Mouse (Mus musculus): ENCODE data around the gene Pex5l. TPM values are rescaled to one million over a fixed set of nuclear protein-coding genes. Genes with fewer than 3 reads are reported as not detected.

The Pex5l gene
- polyA plus RNA-seq, 1 experiment, result 0.54 TPM

DNA sequence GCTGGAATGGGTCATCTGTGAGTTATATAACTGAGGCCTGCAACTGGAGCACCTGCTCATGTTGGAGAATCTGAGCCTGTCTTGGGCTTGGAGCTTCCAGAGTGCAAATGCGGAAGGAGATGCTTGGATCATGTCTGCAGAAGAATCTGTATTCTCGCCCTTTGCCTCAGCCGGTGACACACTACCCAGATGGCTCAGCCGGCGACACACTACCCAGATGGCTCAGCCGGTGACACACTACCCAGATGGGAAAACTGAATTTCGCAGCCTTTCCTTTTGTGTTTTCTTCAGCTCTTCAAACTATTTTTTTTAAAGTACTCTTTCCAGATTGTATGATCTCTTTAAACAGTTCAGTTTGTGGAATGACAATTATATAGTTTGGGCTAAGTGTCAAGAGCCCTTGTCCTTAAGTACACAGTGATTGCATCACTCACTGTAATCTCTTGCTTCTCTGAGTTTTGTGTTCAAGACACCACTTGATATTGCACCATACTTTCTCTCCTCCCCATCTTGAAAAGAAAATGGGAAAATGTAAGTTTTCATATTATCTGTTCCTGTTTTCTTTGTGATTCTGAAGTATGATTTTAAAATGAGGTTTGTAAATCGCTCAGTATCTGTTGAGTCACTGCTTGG, 142.5 kb downstream of the Pex5l start:
- no peak for TF ChIP-seq POLR2A (IDR thresholded peaks at IDR 0.05; ENCODE audit: control insufficient read depth, extremely low read depth, insufficient read depth, low read length, poor library complexity)
- no peak for TF ChIP-seq CTCF (IDR thresholded peaks at IDR 0.05; ENCODE audit: borderline replicate concordance, control insufficient read depth, extremely low read depth, insufficient read depth, low read length, poor library complexity)
- Histone ChIP-seq H3K27ac (ENCODE audit: control insufficient read depth, insufficient read depth, low read length) (no peak overlapping the region), H3K4me1 (replicated peaks; ENCODE audit: control insufficient read depth, insufficient read depth, low read length) (no peaks in the 10 kb centered on the region), H3K4me3 (ENCODE audit: control insufficient read depth, insufficient read depth, low read length) (no peak overlapping the region), H3K27me3 (ENCODE audit: control insufficient read depth, insufficient read depth, low read length) (no peaks in the 10 kb centered on the region), H3K36me3 (ENCODE audit: control insufficient read depth, insufficient read depth, low read length) (no peaks in the 10 kb centered on the region)
- no peak for DNase-seq
- 91% methylated on average over 8 of the region's 8 CpGs for WGBS

DNA sequence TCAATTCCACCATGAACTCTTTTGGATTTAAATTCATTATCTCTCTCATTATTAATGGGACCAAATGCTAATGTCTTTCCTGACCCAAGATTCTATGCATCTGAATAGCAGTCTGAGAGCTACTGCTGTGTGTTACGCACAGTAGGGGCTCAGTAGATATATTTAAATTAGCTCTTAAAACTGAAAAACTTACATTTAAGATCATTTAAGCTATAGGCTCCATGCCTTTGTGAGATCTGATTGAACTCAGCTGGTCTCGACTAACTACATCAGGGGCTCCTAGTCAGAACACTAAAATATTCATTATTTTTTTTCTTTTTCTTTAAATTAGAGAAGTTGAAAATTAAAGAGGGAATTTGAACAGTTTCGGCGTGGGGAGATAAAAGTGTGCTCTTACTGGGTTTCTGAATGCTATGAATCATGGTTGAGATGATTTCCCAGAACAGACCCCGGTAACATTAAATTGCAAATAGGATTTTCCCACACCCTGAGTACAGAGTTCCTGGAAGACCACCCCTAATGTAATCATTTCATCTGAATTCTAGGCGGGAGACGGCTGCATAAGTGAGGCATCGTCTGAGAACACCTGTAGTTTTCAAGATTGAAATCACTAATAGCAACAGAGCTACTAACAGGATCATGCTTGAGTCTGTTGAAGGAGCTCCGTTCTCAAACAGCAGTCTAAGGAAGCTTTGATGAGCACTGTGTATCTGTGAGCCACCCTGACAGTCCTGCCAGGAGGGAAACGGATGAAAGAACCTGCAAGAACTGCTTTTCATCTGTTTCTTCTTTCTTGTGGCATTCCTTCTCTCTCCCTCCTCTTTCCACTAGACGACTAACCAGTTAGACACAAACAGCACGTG, 151.1 kb downstream of the Pex5l start:
- Histone ChIP-seq H3K4me1 (replicated peaks; ENCODE audit: control insufficient read depth, insufficient read depth, low read length) (no peaks in the 10 kb centered on the region), H3K27me3 (ENCODE audit: control insufficient read depth, insufficient read depth, low read length) (no peaks in the 10 kb centered on the region), H3K4me3 (ENCODE audit: control insufficient read depth, insufficient read depth, low read length) (no peak overlapping the region), H3K36me3 (ENCODE audit: control insufficient read depth, insufficient read depth, low read length) (no peaks in the 10 kb centered on the region), H3K27ac (ENCODE audit: control insufficient read depth, insufficient read depth, low read length) (no peak overlapping the region)
- DNase-seq, result no peak
- TF ChIP-seq POLR2A (IDR thresholded peaks at IDR 0.05; ENCODE audit: control insufficient read depth, extremely low read depth, insufficient read depth, low read length, poor library complexity) (no peak), CTCF (IDR thresholded peaks at IDR 0.05; ENCODE audit: borderline replicate concordance, control insufficient read depth, extremely low read depth, insufficient read depth, low read length, poor library complexity) (no peak)
- 86% methylated on average over 12 of the region's 12 CpGs for WGBS

DNA sequence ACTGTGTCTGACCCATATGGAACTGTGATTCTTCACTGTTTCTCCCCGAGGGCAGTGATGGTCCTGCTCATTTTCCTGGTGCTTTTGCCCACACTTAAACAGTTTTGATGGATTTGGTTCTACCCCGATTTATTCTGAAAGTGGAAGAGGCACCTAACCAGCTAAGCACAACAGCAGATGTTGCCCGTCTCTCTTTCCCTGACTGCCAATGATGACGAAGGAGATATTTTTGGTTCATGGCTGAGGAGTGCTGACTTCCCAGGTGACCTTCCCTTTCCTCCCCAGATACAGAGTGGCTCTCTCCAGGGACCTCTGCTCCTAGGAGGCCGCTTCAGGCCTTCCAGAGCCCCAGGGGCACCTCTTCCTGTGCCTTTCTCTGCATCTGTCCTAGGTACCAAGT, 155.2 kb downstream of the Pex5l start:
- Histone ChIP-seq H3K4me3 (ENCODE audit: control insufficient read depth, insufficient read depth, low read length) (no peak overlapping the region), H3K4me1 (replicated peaks; ENCODE audit: control insufficient read depth, insufficient read depth, low read length) (no peaks in the 10 kb centered on the region), H3K27ac (ENCODE audit: control insufficient read depth, insufficient read depth, low read length) (no peak overlapping the region), H3K36me3 (ENCODE audit: control insufficient read depth, insufficient read depth, low read length) (no peaks in the 10 kb centered on the region), H3K27me3 (ENCODE audit: control insufficient read depth, insufficient read depth, low read length) (no peaks in the 10 kb centered on the region)
- DNase-seq, result no peak
- WGBS, result 90% methylated on average over 5 of the region's 5 CpGs
- TF ChIP-seq CTCF (IDR thresholded peaks at IDR 0.05; ENCODE audit: borderline replicate concordance, control insufficient read depth, extremely low read depth, insufficient read depth, low read length, poor library complexity), result no peak
- TF ChIP-seq POLR2A (IDR thresholded peaks at IDR 0.05; ENCODE audit: control insufficient read depth, extremely low read depth, insufficient read depth, low read length, poor library complexity), result no peak

GRCm38 (mm10) chr3:32985141-32985540, 157.9 kb downstream of the Pex5l start:
- Histone ChIP-seq H3K27ac (ENCODE audit: control insufficient read depth, insufficient read depth, low read length) (no peak overlapping the region), H3K4me1 (replicated peaks; ENCODE audit: control insufficient read depth, insufficient read depth, low read length) (no peaks in the 10 kb centered on the region), H3K4me3 (ENCODE audit: control insufficient read depth, insufficient read depth, low read length) (no peak overlapping the region), H3K27me3 (ENCODE audit: control insufficient read depth, insufficient read depth, low read length) (no peaks in the 10 kb centered on the region), H3K36me3 (ENCODE audit: control insufficient read depth, insufficient read depth, low read length) (no peaks in the 10 kb centered on the region)
- no peak for DNase-seq
- TF ChIP-seq POLR2A (IDR thresholded peaks at IDR 0.05; ENCODE audit: control insufficient read depth, extremely low read depth, insufficient read depth, low read length, poor library complexity), result no peak
- no peak for TF ChIP-seq CTCF (IDR thresholded peaks at IDR 0.05; ENCODE audit: borderline replicate concordance, control insufficient read depth, extremely low read depth, insufficient read depth, low read length, poor library complexity)
- WGBS, result 91% methylated on average over 3 of the region's 3 CpGs

- no peaks in the 10 kb centered on the region for H3K4me1 ChIP-seq (replicated peaks; ENCODE audit: control insufficient read depth, insufficient read depth, low read length)
- H3K4me3 ChIP-seq (ENCODE audit: control insufficient read depth, insufficient read depth, low read length), result no peak overlapping the region
- no peak overlapping the region for H3K27ac ChIP-seq (ENCODE audit: control insufficient read depth, insufficient read depth, low read length)
- no peak for DNase-seq
- TF ChIP-seq CTCF (IDR thresholded peaks at IDR 0.05; ENCODE audit: borderline replicate concordance, control insufficient read depth, extremely low read depth, insufficient read depth, low read length, poor library complexity) (no peak), POLR2A (IDR thresholded peaks at IDR 0.05; ENCODE audit: control insufficient read depth, extremely low read depth, insufficient read depth, low read length, poor library complexity) (no peak)
- H3K36me3 ChIP-seq (ENCODE audit: control insufficient read depth, insufficient read depth, low read length), result no peaks in the 10 kb centered on the region
- 93% methylated on average over 4 of the region's 4 CpGs for WGBS
- no peaks in the 10 kb centered on the region for H3K27me3 ChIP-seq (ENCODE audit: control insufficient read depth, insufficient read depth, low read length)
These were observed 163.1 kb downstream of the Pex5l start for GRCm38 (mm10) chr3:32979981-32980380.

DNA sequence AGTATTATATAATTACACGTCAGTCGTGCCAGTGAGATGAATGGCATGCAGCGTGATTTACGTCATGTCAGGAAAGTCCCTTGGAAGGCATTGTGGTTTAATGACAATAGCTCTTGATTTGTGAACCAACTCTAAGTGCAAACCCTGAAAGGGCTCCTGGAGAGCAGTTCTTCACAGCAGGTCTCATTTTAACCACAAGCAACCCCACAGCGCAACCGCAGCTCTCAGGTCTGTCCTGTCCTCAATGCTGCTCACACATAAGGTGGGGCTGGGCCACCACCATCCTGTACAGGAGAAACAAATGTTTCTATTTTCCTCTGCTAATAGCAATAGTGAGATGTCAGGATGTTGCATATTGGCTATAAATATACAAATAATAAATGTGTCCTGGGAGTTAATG, 163.8 kb downstream of the Pex5l start:
- Histone ChIP-seq H3K27me3 (ENCODE audit: control insufficient read depth, insufficient read depth, low read length) (no peaks in the 10 kb centered on the region), H3K4me1 (replicated peaks; ENCODE audit: control insufficient read depth, insufficient read depth, low read length) (no peaks in the 10 kb centered on the region), H3K27ac (ENCODE audit: control insufficient read depth, insufficient read depth, low read length) (no peak overlapping the region), H3K36me3 (ENCODE audit: control insufficient read depth, insufficient read depth, low read length) (no peaks in the 10 kb centered on the region), H3K4me3 (ENCODE audit: control insufficient read depth, insufficient read depth, low read length) (no peak overlapping the region)
- TF ChIP-seq POLR2A (IDR thresholded peaks at IDR 0.05; ENCODE audit: control insufficient read depth, extremely low read depth, insufficient read depth, low read length, poor library complexity) (no peak), CTCF (IDR thresholded peaks at IDR 0.05; ENCODE audit: borderline replicate concordance, control insufficient read depth, extremely low read depth, insufficient read depth, low read length, poor library complexity) (no peak)
- no peak for DNase-seq
- WGBS, result 4% methylated on average over 6 of the region's 6 CpGs

All from thymus, adult 2 months (tissue).